Mouse (Mus musculus) intestine, postnatal 0 days (tissue): ENCODE measurements around the gene Cntn5. TPM values are rescaled to one million over a fixed set of nuclear protein-coding genes. Genes with fewer than 3 reads are reported as not detected.

Experiments used
- ATAC-seq: fragments of 200-750 bp; cut with Nextera tagmentation; 2 replicates; pipeline ENCODE4 v1.8.0; 2017; ENCODE audit warnings: mild to moderate bottlenecking, moderate TSS enrichment, moderate library complexity
- H3K27ac ChIP-seq: fragments of 300-500 bp; sonication (generic); 2 replicates; pipeline ENCODE4 v1.5.1; 2014; ENCODE audit warnings: mild to moderate bottlenecking, low read depth, low read length, moderate library complexity
- H3K27me3 ChIP-seq: fragments of 300-500 bp; sonication (generic); replicated peaks from 2 replicates; pipeline ENCODE4 v1.6.1; 2014; ENCODE audit warnings: low read length, mixed read lengths; ENCODE audit not compliant: control insufficient read depth, insufficient read depth
- H3K36me3 ChIP-seq: fragments of 300-500 bp; sonication (generic); 2 replicates; pipeline ENCODE4 v1.6.1; 2014; ENCODE audit warnings: mild to moderate bottlenecking, moderate library complexity; ENCODE audit not compliant: control insufficient read depth, insufficient read depth
- H3K4me1 ChIP-seq: fragments of 300-500 bp; sonication (generic); replicated peaks from 2 replicates; pipeline ENCODE4 v1.6.1; 2014; ENCODE audit warnings: antibody characterized with exemption, low read length, mixed read lengths; ENCODE audit not compliant: control insufficient read depth, insufficient read depth
- H3K4me2 ChIP-seq: fragments of 300-500 bp; sonication (generic); replicated peaks from 2 replicates; pipeline ENCODE4 v1.6.1; 2014; ENCODE audit warnings: low read depth, mild to moderate bottlenecking, moderate library complexity
- H3K4me3 ChIP-seq: fragments of 300-500 bp; sonication (generic); 2 replicates; pipeline ENCODE4 v1.5.1; 2014; ENCODE audit warnings: low read depth, low read length
- H3K9ac ChIP-seq: fragments of 300-500 bp; sonication (generic); 2 replicates; pipeline ENCODE4 v1.6.1; 2014; ENCODE audit warnings: mild to moderate bottlenecking, low read depth, low read length
- H3K9me3 ChIP-seq: fragments of 300-500 bp; sonication (generic); 2 replicates; pipeline ENCODE4 v1.6.1; 2016; ENCODE audit warnings: mixed run types; ENCODE audit not compliant: control insufficient read depth
- CTCF ChIP-seq: sonication (generic); IDR thresholded peaks from 2 replicates; pipeline ENCODE4 v1.5.1; 2016; ENCODE audit warnings: low read depth, mild to moderate bottlenecking, control low read depth, antibody characterized with exemption, moderate library complexity
- WGBS: fragments of 180-500 bp; shearing (Covaris S2); extraction: QIAGEN DNeasy Blood & Tissue Kit; methylation state at CpG from one replicate; pipeline ENCODE4 v1.1.7; 2014; 5-methylcytosine and 5-hydroxymethylcytosine counted together
- polyA plus RNA-seq: library from polyadenylated mRNA; unstranded; fragments of >200 nt; fragmentation: Nextera tagmentation; extraction: Ambion mirVana; gene quantifications from 2 replicates; pipeline ENCODE4 v1.2.1, GENCODE M21; 2015

Cntn5 gene
- polyA plus RNA-seq, 1 experiment from 2014 or later: 0.87 TPM

GRCm38 (mm10) chr9:10348222-10348621 is 556.4 kb downstream of the Cntn5 start:
- H3K27me3 ChIP-seq: no peaks in the 10 kb centered on the region
- H3K36me3 ChIP-seq: no peaks in the 10 kb centered on the region
- no peak overlapping the region for H3K27ac ChIP-seq
- ATAC-seq: no peak
- H3K9me3 ChIP-seq: no peaks in the 10 kb centered on the region
- H3K9ac ChIP-seq: no peak overlapping the region
- H3K4me2 ChIP-seq: no peak overlapping the region
- H3K4me3 ChIP-seq: no peak overlapping the region
- H3K4me1 ChIP-seq: no peaks in the 10 kb centered on the region
- TF ChIP-seq CTCF: no peak
- WGBS: 50% methylated on average over 4 of the region's 4 CpGs

DNA sequence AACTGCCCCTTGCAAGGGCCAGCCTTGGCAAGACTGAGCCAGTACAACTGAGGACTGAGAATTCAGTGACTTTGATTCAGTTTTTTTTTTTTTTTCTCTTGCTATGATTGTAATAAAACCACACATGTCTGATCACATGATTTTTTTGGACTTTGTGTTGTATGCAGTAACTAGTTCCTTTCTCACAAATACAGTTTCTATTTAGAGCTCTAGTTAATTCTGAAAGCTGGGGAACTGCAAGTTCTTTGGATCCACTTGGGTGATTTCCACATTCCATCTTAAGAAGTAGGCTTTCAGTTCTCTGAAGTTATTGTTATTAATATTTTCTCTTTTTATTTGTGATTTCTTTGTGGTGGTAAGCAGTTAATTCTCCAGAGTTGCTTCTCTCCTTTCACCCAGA is 563.8 kb downstream of the Cntn5 start:
- ATAC-seq: no peak
- Histone ChIP-seq H3K27ac (no peak overlapping the region), H3K4me1 (no peaks in the 10 kb centered on the region), H3K36me3 (no peaks in the 10 kb centered on the region), H3K4me2 (no peak overlapping the region), H3K4me3 (no peak overlapping the region), H3K9ac (no peak overlapping the region), H3K27me3 (no peaks in the 10 kb centered on the region), H3K9me3 (no peaks in the 10 kb centered on the region)
- TF ChIP-seq CTCF: no peak

GRCm38 (mm10) chr9:10339716-10340115 is 564.9 kb downstream of the Cntn5 start:
- H3K4me3 ChIP-seq: no peak overlapping the region
- 86% methylated on average over 1 of the region's 1 CpGs for WGBS
- TF ChIP-seq CTCF: no peak
- no peak for ATAC-seq
- H3K4me1 ChIP-seq: no peaks in the 10 kb centered on the region
- no peaks in the 10 kb centered on the region for H3K36me3 ChIP-seq
- H3K9me3 ChIP-seq: no peaks in the 10 kb centered on the region
- no peak overlapping the region for H3K4me2 ChIP-seq
- no peak overlapping the region for H3K27ac ChIP-seq
- no peaks in the 10 kb centered on the region for H3K27me3 ChIP-seq
- no peak overlapping the region for H3K9ac ChIP-seq

GRCm38 (mm10) chr9:10324697-10325368 is 579.7 kb downstream of the Cntn5 start:
- H3K4me2 ChIP-seq: no peak overlapping the region
- H3K27me3 ChIP-seq: no peaks in the 10 kb centered on the region
- H3K9me3 ChIP-seq: no peaks in the 10 kb centered on the region
- ATAC-seq: no peak
- peak; percentile 71 for TF ChIP-seq CTCF
- no peaks in the 10 kb centered on the region for H3K36me3 ChIP-seq
- H3K4me3 ChIP-seq: no peak overlapping the region
- no peaks in the 10 kb centered on the region for H3K4me1 ChIP-seq
- H3K9ac ChIP-seq: no peak overlapping the region
- WGBS: 40% methylated on average over 7 of the region's 7 CpGs
- no peak overlapping the region for H3K27ac ChIP-seq

GRCm38 (mm10) chr9:10269342-10269741 is 635.2 kb downstream of the Cntn5 start:
- 53% methylated on average over 2 of the region's 2 CpGs for WGBS
- H3K27me3 ChIP-seq: no peaks in the 10 kb centered on the region
- ATAC-seq: no peak
- H3K4me1 ChIP-seq: no peaks in the 10 kb centered on the region
- no peak overlapping the region for H3K4me3 ChIP-seq
- H3K27ac ChIP-seq: no peak overlapping the region
- H3K9me3 ChIP-seq: no peaks in the 10 kb centered on the region
- no peak overlapping the region for H3K4me2 ChIP-seq
- TF ChIP-seq CTCF: no peak
- H3K36me3 ChIP-seq: no peaks in the 10 kb centered on the region
- H3K9ac ChIP-seq: no peak overlapping the region

- H3K9me3 ChIP-seq: no peaks in the 10 kb centered on the region
- no peak for TF ChIP-seq CTCF
- no peak overlapping the region for H3K4me2 ChIP-seq
- ATAC-seq: no peak
- whole genome bisulfite sequencing: 80% methylated on average over 6 of the region's 6 CpGs
- H3K4me3 ChIP-seq: no peak overlapping the region
- H3K27ac ChIP-seq: no peak overlapping the region
- no peaks in the 10 kb centered on the region for H3K27me3 ChIP-seq
- no peaks in the 10 kb centered on the region for H3K4me1 ChIP-seq
- H3K9ac ChIP-seq: no peak overlapping the region
- H3K36me3 ChIP-seq: no peaks in the 10 kb centered on the region
These were observed 635.7 kb downstream of the Cntn5 start for GRCm38 (mm10) chr9:10268836-10269235.

DNA sequence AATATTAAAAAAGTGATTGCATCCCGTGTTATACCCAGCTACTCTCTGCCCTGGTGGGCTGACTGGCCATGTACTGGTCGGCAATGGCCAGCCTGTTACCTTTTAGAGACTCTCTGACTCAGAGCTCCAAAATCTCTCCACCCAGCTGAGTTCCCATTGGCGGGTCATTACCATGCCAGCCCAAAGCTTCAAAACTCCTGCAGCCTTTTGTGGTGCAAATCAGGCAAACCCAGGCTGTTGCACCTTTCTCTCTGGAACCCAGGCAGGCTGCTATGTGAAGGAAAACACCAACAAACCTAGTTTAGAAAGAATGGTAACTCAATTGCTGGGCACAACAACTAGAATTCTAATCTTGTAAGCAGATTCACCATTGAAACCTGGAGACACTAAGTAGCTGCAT is 639.0 kb downstream of the Cntn5 start:
- H3K27ac ChIP-seq: no peak overlapping the region
- no peak for ATAC-seq
- H3K36me3 ChIP-seq: no peaks in the 10 kb centered on the region
- 56% methylated on average over 3 of the region's 3 CpGs for WGBS
- no peaks in the 10 kb centered on the region for H3K4me1 ChIP-seq
- H3K4me3 ChIP-seq: no peak overlapping the region
- H3K4me2 ChIP-seq: no peak overlapping the region
- no peaks in the 10 kb centered on the region for H3K9me3 ChIP-seq
- no peak for TF ChIP-seq CTCF
- H3K27me3 ChIP-seq: no peaks in the 10 kb centered on the region
- no peak overlapping the region for H3K9ac ChIP-seq
